Mouse (Mus musculus) midbrain, embryonic 14.5 days (tissue): ENCODE measurements at regions not wholly inside any gene's neighbourhood (a gene's known extent, or its start where the extent isn't known, plus 50 kb on each side); places are given as distances from the start of the nearest gene placed in this dataset.

Experiments
- ATAC-seq: fragments of 200-750 bp; cut with Nextera tagmentation; 2 replicates; pipeline ENCODE4 v1.8.0; 2017; ENCODE audit warnings: moderate number of reproducible peaks, moderate library complexity; ENCODE audit not compliant: low FRiP score, low TSS enrichment
- DNase-seq: peaks from one replicate; pipeline ENCODE4 v3.0.0-alpha.2; 2015
- H3K27ac ChIP-seq: fragments of 300-500 bp; sonication (generic); replicated peaks from 2 replicates; pipeline ENCODE4 v1.5.1; 2014; ENCODE audit warnings: mild to moderate bottlenecking, low read depth, low read length, moderate library complexity
- H3K27me3 ChIP-seq: fragments of 300-500 bp; sonication (generic); 2 replicates; pipeline ENCODE4 v1.6.1; 2014; ENCODE audit warnings: low read length, control low read depth, mixed read lengths; ENCODE audit not compliant: control insufficient read depth, insufficient read depth
- H3K36me3 ChIP-seq: fragments of 300-500 bp; sonication (generic); 2 replicates; pipeline ENCODE4 v1.6.1; 2014; ENCODE audit warnings: low read length, control low read depth; ENCODE audit not compliant: control insufficient read depth, insufficient read depth
- H3K4me1 ChIP-seq: fragments of 300-500 bp; sonication (generic); 2 replicates; pipeline ENCODE4 v1.6.1; 2014; ENCODE audit warnings: mild to moderate bottlenecking, antibody characterized with exemption, low read length, control low read depth; ENCODE audit not compliant: control insufficient read depth, insufficient read depth
- H3K4me2 ChIP-seq: fragments of 300-500 bp; sonication (generic); 2 replicates; pipeline ENCODE4 v1.6.1; 2014; ENCODE audit warnings: mild to moderate bottlenecking, low read length, moderate library complexity
- H3K4me3 ChIP-seq: fragments of 300-500 bp; sonication (generic); replicated peaks from 2 replicates; pipeline ENCODE4 v1.5.1; 2014; ENCODE audit warnings: low read depth, low read length
- H3K9ac ChIP-seq: fragments of 300-500 bp; sonication (generic); replicated peaks from 2 replicates; pipeline ENCODE4 v1.6.1; 2014; ENCODE audit warnings: mild to moderate bottlenecking, low read length, moderate library complexity
- H3K9me3 ChIP-seq: fragments of 300-500 bp; sonication (generic); 2 replicates; pipeline ENCODE4 v1.6.1; 2016; ENCODE audit warnings: low read length, control low read depth, mixed read lengths; ENCODE audit not compliant: control insufficient read depth
- WGBS: fragments of 180-500 bp; shearing (Covaris S2); extraction: QIAGEN DNeasy Blood & Tissue Kit; methylation state at CpG from one replicate; pipeline ENCODE4 v1.1.7; 2014; 5-methylcytosine and 5-hydroxymethylcytosine counted together

- 93% methylated on average over 2 of the region's 2 CpGs for WGBS
- H3K4me1 ChIP-seq = no peaks in the 10 kb centered on the region
- DNase-seq (no peak), ATAC-seq (no peak)
- no peaks in the 10 kb centered on the region for H3K27me3 ChIP-seq
- H3K4me2 ChIP-seq = no peak overlapping the region
- no peaks in the 10 kb centered on the region for H3K36me3 ChIP-seq
- no peak overlapping the region for H3K9ac ChIP-seq
- H3K4me3 ChIP-seq = no peak overlapping the region
- no peaks in the 10 kb centered on the region for H3K9me3 ChIP-seq
- no peak overlapping the region for H3K27ac ChIP-seq
Measured at GRCm38 (mm10) chr4:94235650-94236206, 320.6 kb upstream of the Gm10306 start.

- WGBS = 91% methylated on average over 1 of the region's 1 CpGs
- DNase-seq = no peak
- Histone ChIP-seq H3K4me2 (no peak overlapping the region), H3K9me3 (no peaks in the 10 kb centered on the region), H3K36me3 (no peaks in the 10 kb centered on the region), H3K9ac (no peak overlapping the region), H3K27me3 (no peaks in the 10 kb centered on the region), H3K4me1 (no peaks in the 10 kb centered on the region), H3K27ac (no peak overlapping the region), H3K4me3 (no peak overlapping the region)
- no peak for ATAC-seq
Measured at GRCm38 (mm10) chr4:94256026-94256425, 300.3 kb upstream of the Gm10306 start.

- H3K4me3 ChIP-seq = no peak overlapping the region
- H3K27me3 ChIP-seq = no peaks in the 10 kb centered on the region
- H3K4me2 ChIP-seq = no peak overlapping the region
- ATAC-seq (no peak), DNase-seq (peak; percentile 61)
- H3K36me3 ChIP-seq = no peaks in the 10 kb centered on the region
- no peaks in the 10 kb centered on the region for H3K9me3 ChIP-seq
- no peaks in the 10 kb centered on the region for H3K4me1 ChIP-seq
- H3K9ac ChIP-seq = no peak overlapping the region
- H3K27ac ChIP-seq = no peak overlapping the region
Measured at GRCm38 (mm10) chr4:94261136-94261535, 295.2 kb upstream of the Gm10306 start.

GRCm38 (mm10) chr4:94281732-94282131 lies 274.6 kb upstream of the Gm10306 start:
- no peak overlapping the region for H3K9ac ChIP-seq
- no peaks in the 10 kb centered on the region for H3K9me3 ChIP-seq
- H3K36me3 ChIP-seq = no peaks in the 10 kb centered on the region
- no peak overlapping the region for H3K27ac ChIP-seq
- no peak overlapping the region for H3K4me2 ChIP-seq
- no peaks in the 10 kb centered on the region for H3K4me1 ChIP-seq
- H3K4me3 ChIP-seq = no peak overlapping the region
- no peaks in the 10 kb centered on the region for H3K27me3 ChIP-seq
- no peak for DNase-seq
- no peak for ATAC-seq

- ATAC-seq (no peak), DNase-seq (peak; percentile 34)
- H3K9ac ChIP-seq = no peak overlapping the region
- no peak overlapping the region for H3K4me2 ChIP-seq
- H3K27me3 ChIP-seq = no peaks in the 10 kb centered on the region
- no peak overlapping the region for H3K4me3 ChIP-seq
- H3K4me1 ChIP-seq = no peaks in the 10 kb centered on the region
- H3K36me3 ChIP-seq = no peaks in the 10 kb centered on the region
- H3K9me3 ChIP-seq = no peaks in the 10 kb centered on the region
- H3K27ac ChIP-seq = no peak overlapping the region
Measured at GRCm38 (mm10) chr4:94292150-94292549, 264.2 kb upstream of the Gm10306 start.

GRCm38 (mm10) chr4:94317298-94317697 lies 239.0 kb upstream of the Gm10306 start:
- no peaks in the 10 kb centered on the region for H3K27me3 ChIP-seq
- no peak overlapping the region for H3K27ac ChIP-seq
- no peaks in the 10 kb centered on the region for H3K4me1 ChIP-seq
- no peak for ATAC-seq
- H3K4me2 ChIP-seq = no peak overlapping the region
- no peaks in the 10 kb centered on the region for H3K36me3 ChIP-seq
- no peaks in the 10 kb centered on the region for H3K9me3 ChIP-seq
- no peak overlapping the region for H3K4me3 ChIP-seq
- DNase-seq = no peak
- H3K9ac ChIP-seq = no peak overlapping the region

- Histone ChIP-seq H3K4me1 (no peaks in the 10 kb centered on the region), H3K9me3 (no peaks in the 10 kb centered on the region), H3K36me3 (no peaks in the 10 kb centered on the region), H3K4me2 (no peak overlapping the region), H3K9ac (no peak overlapping the region), H3K4me3 (no peak overlapping the region), H3K27me3 (no peaks in the 10 kb centered on the region), H3K27ac (no peak overlapping the region)
- DNase-seq = no peak
- ATAC-seq = no peak
- WGBS = 85% methylated on average over 2 of the region's 2 CpGs
Measured at GRCm38 (mm10) chr4:94326759-94327158, 229.6 kb upstream of the Gm10306 start.

GRCm38 (mm10) chr4:94343331-94343730 lies 213.0 kb upstream of the Gm10306 start:
- Histone ChIP-seq H3K9me3 (no peaks in the 10 kb centered on the region), H3K27me3 (no peaks in the 10 kb centered on the region), H3K4me3 (no peak overlapping the region), H3K36me3 (no peaks in the 10 kb centered on the region), H3K9ac (no peak overlapping the region), H3K4me1 (no peaks in the 10 kb centered on the region), H3K4me2 (no peak overlapping the region), H3K27ac (no peak overlapping the region)
- no peak for ATAC-seq
- DNase-seq = no peak

GRCm38 (mm10) chr4:94349273-94349672 lies 207.1 kb upstream of the Gm10306 start:
- DNase-seq (peak; percentile 66), ATAC-seq (no peak)
- Histone ChIP-seq H3K4me3 (no peak overlapping the region), H3K27ac (no peak overlapping the region), H3K4me2 (no peak overlapping the region), H3K4me1 (no peaks in the 10 kb centered on the region), H3K9me3 (no peaks in the 10 kb centered on the region), H3K9ac (no peak overlapping the region), H3K27me3 (no peaks in the 10 kb centered on the region), H3K36me3 (no peaks in the 10 kb centered on the region)
- WGBS = 62% methylated on average over 1 of the region's 1 CpGs
